Mouse (Mus musculus) kidney, adult 9 months (tissue): ENCODE measurements around the gene Psmd13.
"Not testable (repeated sequence)": the region's sequence is repeated elsewhere in the genome, so short reads cannot be mapped to it uniquely, and the experiment has no call there.

Source experiments
- DNase-seq: peaks from one replicate; pipeline ENCODE4 v3.0.0; 2022

The Psmd13 gene

DNA sequence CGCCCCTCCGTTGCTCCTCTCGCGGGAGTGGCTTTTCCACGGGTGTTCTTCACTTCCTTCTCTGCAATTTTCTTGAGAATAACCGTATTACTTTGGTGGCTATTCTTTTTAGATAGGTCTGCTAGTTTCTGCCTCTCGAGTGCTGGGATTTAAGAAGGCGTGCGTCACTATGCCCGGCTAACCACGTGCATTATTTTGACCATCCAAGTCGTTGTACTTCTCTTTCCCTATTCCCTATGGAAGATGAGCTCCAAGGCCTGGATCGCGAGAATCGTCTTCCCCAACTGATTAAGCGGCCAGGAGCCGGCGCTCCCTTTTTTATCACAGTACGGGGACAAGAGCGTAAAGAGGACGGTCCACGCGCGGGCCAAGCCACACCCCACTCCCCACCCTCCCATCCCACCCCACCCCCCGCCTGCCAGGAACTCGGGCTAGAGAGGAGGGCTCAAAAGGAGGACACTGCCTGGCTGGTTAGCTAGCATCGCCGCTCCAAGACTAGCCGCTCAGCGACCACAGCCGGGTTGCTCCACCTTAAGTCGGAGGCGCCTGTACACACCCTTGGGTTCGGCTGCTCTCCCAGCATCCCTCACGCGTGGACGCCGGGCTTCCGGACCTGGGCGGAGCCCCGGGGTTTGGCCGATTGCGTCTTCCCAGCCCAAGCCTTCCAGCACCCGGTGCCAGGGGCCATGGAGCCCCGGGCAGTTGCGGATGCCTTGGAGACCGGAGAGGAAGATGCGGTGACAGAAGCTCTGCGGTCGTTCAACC is 24.8 kb upstream of the Psmd13 start, which contains the start of gene Ric8a:
Gene Ric8a (plus strand): TSS at position 173 of the 765 bp plus-strand sequence.
- DNase-seq, result peak; percentile 92

DNA sequence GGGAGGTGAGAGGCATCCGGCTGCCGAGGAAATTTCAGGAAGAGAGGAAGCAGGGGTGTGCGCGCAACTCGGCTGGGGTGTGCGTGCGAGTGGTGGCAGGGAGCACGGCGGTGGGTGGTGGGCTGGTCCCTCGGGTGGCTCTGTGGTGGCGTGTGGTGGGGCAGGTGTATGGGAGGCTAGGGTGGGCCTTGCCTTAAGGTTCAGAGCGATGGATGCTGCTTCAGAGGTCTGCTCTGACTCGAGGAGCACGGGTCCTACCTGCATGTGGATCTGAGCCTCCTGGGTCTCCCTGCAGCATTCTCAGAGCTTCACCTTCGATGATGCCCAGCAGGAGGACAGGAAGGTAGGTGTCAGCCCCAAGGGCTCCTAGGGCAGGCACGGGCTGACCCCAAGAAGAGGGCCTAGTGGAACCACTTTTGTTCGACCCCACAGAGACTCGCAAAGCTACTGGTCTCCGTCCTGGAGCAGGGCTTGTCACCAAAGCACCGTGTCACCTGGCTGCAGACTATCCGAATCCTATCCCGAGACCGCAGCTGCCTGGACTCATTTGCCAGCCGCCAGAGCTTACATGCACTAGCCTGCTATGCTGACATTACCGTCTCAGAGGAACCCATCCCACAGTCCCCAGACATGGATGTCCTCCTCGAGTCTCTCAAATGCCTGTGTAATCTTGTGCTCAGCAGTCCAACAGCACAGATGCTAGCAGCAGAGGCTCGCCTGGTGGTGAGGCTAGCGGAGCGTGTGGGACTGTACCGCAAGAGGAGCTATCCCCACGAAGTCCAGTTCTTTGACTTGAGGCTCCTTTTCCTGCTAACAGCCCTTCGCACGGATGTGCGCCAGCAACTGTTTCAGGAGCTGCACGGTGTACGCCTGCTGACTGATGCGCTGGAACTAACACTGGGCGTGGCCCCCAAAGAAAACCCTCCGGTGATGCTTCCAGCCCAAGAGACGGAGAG is 23.9 kb upstream of the Psmd13 start, which contains the start of gene Bet1l:
Gene Bet1l (minus strand): TSS at position 28 of the 956 bp plus-strand sequence.
- DNase-seq, result no peak

DNA sequence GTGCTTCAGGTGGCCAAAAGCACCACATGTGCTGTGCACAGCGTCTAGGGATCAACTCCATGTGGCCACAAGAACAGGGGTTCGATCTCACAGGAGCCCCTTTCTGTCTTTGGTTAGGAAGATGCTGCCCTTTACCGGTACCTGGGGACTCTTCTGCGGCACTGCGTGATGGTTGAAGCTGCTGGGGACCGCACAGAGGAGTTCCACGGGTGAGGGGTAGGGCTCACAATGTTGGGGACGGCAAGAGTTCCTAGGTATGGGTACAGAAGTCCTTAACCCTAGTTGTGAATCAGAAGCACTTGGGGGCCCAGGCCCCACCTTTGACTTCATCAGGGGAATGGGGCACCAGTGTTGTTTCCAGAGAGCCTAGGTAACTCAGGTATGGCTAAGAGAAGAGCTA is 23.0 kb upstream of the Psmd13 start:
- no peak for DNase-seq

DNA sequence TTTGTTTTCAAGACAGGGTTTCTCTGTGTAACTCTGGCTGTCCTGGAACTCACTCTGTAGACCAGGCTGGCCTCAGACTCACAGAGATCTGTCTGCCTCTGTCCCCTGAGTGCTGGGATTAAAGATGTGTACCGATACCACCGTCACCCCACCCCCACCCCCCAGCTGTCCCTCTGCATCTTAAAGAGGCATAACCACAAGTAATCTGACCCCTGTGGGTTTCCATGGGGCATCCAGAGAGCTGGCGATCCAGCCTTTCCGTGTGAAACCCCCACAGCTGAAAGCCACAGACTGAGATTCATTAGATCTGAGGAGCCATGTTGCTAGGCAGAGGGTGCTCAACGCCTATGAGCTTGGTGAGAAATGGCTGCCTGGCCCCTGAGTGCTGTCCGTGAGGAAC is 21.8 kb upstream of the Psmd13 start:
- DNase-seq, result no peak

DNA sequence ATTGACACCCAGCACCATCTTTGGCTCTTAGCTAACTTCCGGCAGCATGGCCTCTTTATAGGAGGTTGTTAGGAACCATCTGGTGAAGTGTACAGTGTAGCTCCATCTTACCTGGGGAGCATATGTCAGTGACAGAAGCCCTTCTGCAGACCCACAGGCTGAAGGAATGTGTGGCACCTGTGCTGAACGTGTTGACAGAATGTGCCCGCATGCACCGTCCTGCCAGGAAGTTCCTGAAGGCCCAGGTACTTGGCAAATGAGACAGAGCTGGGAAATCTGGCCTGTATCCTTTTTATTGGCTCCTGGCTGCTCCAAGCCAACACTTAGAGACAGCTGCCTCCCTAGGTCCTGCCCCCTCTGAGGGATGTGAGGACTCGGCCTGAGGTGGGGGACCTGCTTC is 21.0 kb upstream of the Psmd13 start:
- DNase-seq, result no peak

DNA sequence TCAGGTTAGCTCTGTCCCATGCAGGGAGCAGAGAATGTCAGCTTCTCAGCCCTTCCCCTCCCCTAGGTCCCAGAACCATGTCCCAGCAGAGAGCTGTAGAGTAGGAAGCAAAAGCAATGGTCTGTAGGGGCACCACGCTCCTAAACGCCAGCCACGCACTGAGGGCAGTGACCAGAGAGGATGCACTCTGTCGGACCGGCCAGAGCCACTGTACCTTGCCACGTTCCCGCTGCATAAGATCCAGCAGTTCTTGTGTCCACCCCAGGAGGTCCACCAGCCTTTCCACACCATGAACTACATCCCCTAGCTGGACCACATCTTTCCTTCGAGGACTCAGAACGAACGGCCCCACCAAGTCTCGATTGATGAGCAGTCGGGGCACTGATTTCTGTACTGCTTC is 17.0 kb upstream of the Psmd13 start:
- DNase-seq, result no peak

DNA sequence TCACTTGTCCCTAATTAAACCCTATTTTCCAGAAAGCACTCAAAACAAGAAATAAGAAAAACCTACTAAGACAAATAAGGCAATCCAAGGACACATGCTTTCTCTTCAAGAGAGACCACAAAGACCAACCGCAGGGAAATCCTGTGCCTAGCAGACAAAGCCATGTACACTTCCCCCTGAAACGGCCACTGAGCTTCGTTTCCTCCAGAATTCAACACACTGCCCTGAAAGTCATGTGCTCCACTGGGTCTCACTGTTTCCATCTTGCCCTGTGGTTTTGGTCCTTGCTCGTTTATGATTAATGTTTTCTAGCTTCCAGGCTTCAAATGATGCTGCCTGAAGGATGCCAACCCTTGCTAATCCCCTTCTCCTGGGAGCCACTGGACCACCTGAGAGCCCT is 7.5 kb upstream of the Psmd13 start:
- no peak for DNase-seq

DNA sequence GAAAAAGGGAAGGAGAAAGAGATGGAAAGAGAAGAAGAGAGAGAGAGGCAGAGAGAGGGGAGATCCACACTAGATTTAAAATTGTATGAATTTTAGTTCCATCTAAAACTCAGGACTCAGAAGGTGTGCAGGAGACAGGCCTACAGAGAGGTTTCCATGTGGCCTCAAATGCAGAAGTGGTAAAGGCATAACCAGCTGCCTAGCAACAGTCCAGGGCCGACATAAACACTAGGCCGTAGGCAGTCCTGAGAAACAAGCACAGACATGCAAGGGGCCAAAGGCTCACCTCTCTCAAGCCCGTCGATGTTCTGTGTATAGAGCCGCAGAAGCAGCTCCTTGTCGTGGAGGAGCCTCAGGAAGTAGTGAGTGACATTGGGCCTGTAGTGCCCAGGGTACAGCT is 4.4 kb upstream of the Psmd13 start:
- DNase-seq, result no peak

DNA sequence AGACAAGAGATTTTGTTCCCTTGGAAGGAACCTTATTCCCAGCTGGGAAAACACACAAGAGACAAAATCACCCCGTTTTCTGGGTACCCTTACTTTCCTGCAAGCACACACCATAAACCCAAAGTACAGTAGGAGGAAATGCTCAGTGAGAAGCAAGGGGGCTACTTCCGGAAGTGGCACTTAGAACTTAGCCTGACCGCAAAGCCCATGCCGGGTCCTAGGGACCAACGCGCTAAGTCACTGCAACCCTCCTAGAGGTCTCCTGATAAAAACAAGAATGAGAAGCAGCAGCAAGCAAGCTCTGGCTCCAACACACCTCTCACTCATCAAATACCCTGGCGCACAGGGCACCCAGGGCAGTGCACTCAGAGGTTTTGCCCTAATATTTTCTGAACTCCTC is 2.4 kb upstream of the Psmd13 start:
- DNase-seq, result no peak

DNA sequence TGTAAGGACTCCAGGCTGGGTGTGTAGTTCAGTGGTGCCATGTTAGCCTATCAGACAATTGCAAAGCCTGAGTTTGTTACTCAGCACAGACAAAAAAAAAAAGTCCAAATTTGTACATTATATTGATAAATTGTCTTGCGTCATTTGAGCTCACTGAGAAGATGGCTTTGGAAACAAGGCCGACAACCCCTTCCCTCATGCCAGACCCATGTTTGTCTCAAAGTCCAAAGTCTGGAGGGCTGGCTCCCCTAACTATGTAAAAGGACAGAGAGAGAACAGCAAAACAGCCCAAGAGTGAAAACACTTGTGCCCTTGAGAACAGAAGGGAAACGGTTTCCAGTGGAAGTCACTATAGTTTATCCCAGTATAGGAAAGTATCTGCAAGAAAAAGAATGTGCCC is 1.3 kb upstream of the Psmd13 start:
- peak; percentile 83 for DNase-seq

DNA sequence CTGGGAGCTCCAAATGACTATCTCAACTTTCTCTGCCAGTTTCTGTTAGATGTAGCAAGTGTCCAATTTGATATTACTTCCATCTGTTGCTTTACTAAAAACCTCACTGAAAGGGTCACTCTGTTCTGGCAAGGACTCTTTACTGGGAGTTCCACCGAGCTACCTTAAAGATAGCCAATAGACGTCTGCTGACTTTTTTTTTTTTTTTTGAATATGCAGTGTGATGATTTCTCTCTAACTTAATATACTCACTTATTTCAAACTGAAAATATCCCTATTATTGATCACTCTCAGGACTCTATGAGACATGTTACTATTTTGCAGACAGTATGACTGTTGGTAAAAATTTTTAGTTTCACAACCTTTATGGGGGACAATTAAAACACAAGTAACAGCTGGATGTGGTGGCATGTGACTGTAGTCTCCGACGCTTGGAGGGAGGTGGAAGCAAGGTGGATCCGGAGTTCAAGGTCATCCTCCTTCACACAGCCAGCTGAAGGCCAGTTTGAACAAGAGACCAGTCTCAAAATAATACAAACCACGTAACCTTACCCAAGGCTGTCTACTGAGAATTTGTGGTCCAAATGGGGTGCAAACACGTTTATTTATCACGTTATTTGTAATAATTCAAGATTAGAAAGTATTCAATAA is 778 bp upstream of the Psmd13 start:
- peak; percentile 66 for DNase-seq

DNA sequence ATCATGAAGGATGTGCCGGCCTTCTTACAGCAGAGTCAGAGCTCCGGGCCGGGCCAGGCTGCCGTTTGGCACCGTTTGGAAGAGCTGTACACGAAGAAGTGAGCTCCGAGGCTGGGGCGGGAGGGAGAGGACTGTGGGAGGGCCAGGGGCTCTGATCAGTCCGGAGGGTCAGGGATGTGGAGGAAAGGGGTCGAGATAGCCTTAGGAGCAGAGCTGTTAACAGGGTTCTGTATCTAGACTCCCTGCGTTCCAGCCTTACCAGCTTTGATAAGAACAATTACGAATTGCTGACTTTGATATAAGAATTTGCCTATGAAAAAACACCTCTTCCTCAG is 668 bp downstream of the Psmd13 start:
- no peak for DNase-seq

DNA sequence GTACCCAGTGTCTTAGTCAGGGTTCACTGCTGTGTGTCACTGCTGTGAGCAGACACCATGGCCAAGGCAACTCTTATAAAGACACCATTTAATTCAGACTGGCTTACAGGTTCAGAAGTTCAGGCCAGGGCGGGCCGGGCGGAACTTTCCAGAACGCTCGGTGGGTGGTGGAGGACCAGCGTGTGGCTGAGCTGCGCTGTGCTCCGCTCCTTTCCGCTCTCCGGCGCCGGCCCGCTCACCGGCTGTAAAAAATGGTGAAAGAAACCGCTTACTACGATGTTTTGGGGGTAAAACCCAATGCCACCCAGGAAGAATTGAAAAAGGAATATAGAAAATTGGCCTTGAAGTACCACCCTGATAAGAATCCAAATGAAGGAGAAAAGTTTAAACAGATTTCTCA is 8.9 kb downstream of the Psmd13 start:
- DNase-seq, result not testable (repeated sequence)

DNA sequence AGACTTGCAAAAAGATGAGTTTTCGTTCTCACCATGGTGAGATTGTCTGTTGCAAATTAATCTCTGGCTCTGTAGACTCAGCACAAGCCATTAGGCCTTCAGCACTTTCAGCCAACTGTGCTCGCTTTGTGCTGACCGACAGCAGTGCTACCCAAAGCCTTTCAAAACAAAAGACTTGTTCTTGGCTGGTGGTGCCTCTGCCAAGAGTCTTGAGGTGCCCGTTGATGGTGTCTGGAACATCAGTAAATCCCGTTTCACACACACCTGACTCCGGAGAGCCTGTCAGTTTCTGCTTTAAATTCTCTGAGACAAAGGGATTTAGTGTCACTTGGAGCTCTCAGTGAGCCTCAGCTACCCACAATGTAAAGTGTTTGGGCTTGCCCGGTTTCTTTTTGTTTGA is 12.3 kb downstream of the Psmd13 start:
- no peak for DNase-seq

DNA sequence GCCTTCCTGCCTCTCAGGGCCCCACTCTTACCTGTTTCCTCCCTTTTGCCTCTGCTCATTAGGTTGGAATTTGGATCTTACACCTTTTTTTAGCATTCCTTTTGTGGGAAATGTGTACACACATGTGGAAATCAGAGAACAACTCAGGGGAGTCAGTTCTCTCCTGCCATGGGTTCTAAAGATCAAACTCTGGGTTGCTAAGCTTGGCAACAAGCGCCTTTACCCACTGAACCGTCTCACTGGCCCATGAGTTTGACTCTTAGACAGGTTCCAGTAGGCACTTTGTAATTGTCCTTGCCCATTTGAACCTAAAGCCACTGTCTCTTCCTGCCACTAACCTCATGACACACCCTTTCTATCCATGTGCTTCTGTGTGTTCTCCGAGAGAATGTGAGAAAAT is 12.8 kb downstream of the Psmd13 start:
- DNase-seq, result peak; percentile 58

DNA sequence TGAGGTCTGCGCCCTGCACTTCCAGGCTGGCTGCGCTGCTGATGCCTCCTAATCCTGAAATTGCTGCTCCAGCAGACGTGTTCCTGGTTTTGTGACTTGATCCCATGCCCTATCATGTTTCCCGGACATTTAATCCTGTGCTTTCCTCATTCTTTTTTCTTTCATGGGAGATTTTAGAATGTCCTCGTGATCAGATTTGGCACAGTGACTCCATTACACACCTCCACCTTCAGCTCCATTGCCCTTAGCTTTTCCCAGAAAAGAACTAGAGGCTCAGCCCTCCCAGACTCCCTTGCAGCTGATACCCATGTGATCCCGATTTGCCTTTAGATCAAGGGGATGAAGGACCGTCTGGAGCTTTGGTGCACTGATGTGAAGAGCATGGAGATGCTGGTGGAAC is 16.1 kb downstream of the Psmd13 start:
- no peak for DNase-seq

DNA sequence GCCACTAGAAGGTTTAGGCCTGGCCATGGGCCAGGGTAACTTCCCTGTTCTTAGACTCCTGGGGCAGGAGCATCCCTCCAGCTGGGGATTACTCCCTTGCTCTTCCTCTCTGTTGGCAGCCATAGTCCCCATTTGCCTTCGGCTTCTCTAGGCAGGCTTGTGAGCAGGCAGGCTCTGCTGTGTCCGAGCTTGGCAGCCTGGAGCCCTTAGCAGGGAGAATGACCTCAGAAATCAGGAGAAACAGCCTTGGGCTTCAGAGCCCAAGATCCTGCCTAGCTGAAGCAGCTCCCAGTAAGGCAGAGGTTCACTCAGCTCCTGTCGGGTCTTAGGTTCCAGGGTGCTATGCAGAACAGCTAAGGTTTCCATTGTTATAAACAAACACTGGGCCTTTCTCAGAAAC is 17.4 kb downstream of the Psmd13 start:
- no peak for DNase-seq

DNA sequence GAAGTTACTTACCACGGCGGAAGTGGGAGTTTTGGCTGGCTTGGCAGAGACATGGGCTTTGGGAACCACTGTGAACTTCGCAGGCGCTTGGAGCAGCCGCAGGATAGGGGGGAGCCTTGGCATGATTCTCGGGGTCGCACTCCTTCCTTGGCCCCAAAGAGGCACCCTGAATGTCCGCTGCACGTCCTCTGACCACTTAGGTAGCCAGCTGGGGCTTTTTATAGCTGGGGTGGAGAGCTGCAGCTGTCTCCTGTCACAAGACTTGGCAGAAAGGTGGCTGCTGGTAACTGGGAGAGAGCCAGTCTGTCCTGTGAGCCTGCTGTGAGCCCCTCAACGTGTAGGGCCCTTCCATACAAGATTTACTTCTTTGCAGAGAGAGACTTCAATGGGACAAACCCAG is 18.5 kb downstream of the Psmd13 start, which contains the start of gene Cox8b:
Gene Cox8b (minus strand): TSS at position 227 of the 400 bp plus-strand sequence.
- DNase-seq, result no peak

DNA sequence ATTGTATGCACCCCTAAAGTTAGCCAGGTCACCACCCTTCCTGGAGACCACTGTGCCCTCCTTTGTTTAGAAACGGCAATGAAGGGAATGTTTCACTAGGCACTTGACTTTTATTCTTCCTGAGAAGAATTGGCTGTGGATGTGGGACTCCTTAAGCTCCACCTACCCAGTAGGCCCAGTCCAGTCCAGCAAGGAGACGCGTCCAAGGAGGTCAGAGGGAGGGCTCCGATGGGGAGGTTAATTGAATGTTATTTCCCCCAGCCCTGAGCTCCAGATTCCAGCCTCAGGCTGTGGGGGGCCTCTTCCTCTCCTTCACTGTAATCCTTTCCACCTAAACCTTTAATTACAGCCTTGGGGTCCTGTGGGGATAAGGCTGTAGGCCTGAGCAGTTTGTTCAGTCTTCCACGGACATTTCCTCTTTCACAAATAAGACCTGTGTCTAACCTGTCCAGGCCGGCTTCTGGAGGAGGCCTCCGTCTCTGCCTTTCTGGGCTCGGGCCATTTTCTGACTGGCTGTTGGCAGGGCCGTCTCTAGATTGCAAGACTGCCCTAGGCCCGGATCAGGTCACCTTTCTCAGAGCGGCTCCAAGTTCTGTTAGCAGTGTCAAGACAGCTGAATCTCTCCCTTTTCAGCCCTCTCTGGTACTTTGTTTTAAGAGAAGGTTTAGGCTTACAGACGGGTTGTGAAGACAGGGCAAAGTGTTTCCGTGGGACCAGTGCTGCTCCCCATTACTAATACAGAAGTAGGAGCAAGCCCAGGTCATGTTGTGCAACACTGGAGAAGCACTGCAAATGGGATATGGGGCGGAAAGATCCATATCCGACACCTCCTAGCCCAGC is 20.5 kb downstream of the Psmd13 start:
- DNase-seq, result no peak

DNA sequence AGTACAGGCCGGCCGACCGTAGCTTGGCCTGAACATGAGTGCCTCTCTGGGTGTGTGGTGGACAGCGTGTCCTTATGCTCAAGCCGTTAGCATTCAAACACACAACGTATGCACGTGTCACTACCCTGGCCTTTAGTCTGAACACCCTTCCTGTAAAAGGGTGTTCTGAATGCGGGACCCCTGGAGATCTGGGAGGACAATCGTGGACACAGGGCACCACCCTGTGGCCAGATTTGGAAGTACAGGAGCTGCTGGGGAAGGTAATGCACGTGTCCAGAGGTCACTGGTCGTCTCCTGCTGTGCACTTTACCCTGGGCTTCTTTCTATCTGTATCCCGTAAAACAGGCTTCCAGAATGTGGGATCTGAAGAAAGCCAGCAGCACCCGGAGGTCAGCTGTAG is 21.4 kb downstream of the Psmd13 start:
- peak; percentile 90 for DNase-seq

DNA sequence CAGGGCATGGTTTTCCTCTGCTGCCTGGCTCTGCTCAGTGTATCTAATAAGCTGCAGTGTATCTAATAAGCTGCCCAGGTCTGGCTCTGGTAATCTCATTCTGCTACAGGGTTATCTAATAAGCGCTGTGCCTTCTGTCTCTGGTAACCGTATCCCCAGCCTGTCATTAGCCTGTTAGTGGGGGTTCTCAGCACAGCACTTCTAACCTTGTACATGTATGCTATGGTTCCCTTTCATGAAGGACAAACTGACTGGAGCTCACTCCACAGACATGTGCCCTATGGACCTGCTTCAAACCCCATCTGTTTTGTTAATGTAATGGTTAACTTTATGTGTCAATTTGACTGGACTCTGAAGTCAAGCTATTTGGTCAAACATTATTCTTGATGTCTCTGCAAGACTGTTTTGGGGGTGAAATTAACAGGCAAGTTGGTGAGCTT is 23.9 kb downstream of the Psmd13 start:
- peak; percentile 88 for DNase-seq

DNA sequence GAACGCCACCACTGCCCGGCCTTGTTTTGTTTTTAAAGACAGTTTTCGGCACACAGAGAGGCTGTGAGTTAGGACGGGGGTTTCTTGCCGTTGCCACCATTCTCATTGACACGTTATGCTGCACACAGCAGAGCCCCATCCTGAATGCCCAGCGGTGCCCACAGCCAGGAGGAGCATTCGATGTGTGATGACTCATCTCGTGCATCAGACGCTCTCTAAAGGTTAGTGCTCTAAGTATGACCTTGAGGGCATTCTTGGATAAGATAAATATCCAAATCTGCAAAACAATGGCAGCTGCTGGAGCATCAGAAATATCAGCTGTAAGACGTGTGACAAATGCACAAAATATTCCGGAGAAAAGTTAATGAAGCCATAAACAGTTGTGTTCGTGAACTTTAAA is 25.4 kb downstream of the Psmd13 start:
- no peak for DNase-seq
